Mouse (Mus musculus): ENCODE results near the gene Llgl2. TPM values are rescaled to one million over a fixed set of nuclear protein-coding genes. Genes with fewer than 3 reads are reported as not detected.

The Llgl2 gene
- total RNA-seq, 2 experiments from 2014 or later, result 2.3 to 3.6 TPM

GRCm38 (mm10) chr11:115827624-115828023 lies 3.8 kb downstream of the Llgl2 start:
- Histone ChIP-seq H3K27ac (no peak overlapping the region), H3K4me3 (no peak overlapping the region)
- no peak for DNase-seq (ENCODE audit: extremely low spot score in 1 of 2, low spot score in 2 of 2)
- intact Hi-C loops (cut with DNase I), result no loop called here
- no peak for TF ChIP-seq CTCF (IDR thresholded peaks at IDR 0.05)

DNA sequence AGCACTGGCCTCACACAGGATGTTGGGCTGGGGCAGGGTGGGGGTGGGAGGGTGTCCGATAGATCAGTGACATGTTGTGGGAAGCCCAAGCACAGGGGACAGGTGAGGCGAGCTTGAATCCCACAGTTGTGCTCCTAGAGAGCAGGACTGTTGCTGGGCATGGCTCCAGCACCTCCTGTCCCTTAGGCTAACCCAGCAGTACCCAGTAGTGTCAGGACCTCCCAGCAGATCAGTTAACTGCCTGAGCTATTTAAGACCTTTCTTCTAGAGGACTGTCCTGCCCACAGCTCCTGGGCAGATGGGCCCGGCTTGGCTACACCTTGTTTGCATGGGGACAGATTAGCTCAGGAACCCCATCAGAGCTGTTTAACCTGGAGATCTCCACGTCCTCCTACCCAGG lies 5.2 kb downstream of the Llgl2 start:
- no peak for TF ChIP-seq CTCF (IDR thresholded peaks at IDR 0.05)
- intact Hi-C loops (cut with DNase I), result no loop called here
- no peak for DNase-seq (ENCODE audit: extremely low spot score in 1 of 2, low spot score in 2 of 2)
- Histone ChIP-seq H3K4me3 (no peak overlapping the region), H3K27ac (no peak overlapping the region)

DNA sequence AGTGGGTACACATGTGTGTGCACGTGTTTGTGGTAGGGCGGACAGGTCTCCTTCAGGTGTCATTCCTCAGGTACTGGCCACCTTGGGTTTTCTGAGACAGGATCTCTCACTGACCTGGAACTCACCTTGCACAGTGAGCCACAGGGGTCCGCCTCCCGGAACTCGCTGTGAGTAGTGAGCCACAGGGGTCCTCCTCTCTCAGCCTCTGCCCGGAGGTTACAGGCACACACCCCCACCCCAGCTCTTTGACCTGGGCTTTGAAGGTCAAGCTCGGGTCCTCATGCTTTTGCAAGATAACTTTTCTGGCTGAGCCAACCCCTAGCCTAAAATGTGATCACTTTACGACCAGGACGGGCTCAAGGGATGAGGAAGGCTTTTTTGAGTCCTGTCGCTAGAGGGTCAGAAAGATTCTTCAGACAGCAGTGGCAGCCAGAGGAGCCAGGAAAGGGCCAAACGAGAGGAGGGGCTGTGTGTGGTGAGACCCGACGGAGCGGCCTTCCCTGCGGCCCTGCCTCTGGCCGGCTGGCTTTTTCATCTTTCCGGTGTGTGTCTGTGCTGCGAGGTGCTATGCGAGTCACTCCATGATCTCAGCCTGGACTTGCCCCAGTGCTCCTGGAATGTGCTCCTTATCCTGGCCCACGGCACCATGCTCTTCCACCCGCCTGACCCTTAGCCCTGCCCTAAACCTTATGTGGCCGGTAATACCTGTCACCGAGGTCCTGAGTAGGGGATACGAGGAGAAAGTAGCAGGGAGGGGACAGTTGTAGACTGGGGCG lies 6.9 kb downstream of the Llgl2 start:
- no peak overlapping the region for H3K4me3 ChIP-seq
- intact Hi-C loops (cut with DNase I), result no loop called here
- no peak for DNase-seq (ENCODE audit: extremely low spot score in 1 of 2, low spot score in 2 of 2)
- H3K27ac ChIP-seq, result no peak overlapping the region
- TF ChIP-seq CTCF (IDR thresholded peaks at IDR 0.05), result no peak

DNA sequence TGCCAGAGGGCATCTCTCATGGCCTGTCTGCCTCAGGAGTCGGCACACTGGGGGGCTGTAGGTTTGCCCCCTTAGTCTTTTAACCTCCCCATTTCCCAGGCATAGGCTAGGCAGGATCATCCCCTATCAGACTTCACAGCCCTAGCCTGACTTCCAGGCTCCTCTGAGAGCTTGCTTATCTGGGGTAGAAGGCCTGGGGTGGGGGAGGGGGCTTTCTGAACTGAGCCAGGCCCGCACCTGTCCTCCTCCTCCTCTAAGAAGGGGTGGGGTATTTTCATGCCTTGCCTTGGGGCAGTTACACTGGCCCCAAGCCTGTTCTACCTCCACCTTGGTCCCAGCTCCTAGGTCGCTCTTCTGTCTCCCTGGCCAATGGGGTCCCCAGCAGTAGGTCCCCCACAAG lies 7.7 kb downstream of the Llgl2 start:
- no peak for TF ChIP-seq CTCF (IDR thresholded peaks at IDR 0.05)
- H3K27ac ChIP-seq, result no peak overlapping the region
- DNase-seq (ENCODE audit: extremely low spot score in 1 of 2, low spot score in 2 of 2), result no peak
- H3K4me3 ChIP-seq, result no peak overlapping the region
- intact Hi-C loops (cut with DNase I), result no loop called here

DNA sequence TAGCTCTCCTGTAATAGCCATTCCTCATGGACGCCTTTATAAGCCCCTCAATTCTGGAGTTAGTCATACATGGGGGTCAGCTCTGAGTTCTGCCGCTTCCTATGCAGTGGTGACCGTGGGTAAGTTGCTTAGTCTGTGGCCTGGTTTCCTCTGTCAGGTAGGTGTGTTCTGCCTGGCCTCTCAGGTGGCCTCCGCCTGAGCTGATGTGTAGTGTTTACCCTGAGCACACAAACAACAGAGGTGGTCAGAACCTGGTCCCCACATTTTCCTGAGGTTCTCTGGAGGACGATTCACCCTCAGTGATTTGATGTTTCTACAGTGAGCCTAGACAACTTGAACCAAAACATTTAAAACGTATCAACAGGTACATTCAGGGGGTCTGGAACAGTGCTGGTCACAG lies 8.2 kb downstream of the Llgl2 start:
- DNase-seq (ENCODE audit: extremely low spot score in 1 of 2, low spot score in 2 of 2), result no peak
- intact Hi-C loops (cut with DNase I), result no loop called here
- H3K27ac ChIP-seq, result no peak overlapping the region
- TF ChIP-seq CTCF (IDR thresholded peaks at IDR 0.05), result no peak
- H3K4me3 ChIP-seq, result no peak overlapping the region

DNA sequence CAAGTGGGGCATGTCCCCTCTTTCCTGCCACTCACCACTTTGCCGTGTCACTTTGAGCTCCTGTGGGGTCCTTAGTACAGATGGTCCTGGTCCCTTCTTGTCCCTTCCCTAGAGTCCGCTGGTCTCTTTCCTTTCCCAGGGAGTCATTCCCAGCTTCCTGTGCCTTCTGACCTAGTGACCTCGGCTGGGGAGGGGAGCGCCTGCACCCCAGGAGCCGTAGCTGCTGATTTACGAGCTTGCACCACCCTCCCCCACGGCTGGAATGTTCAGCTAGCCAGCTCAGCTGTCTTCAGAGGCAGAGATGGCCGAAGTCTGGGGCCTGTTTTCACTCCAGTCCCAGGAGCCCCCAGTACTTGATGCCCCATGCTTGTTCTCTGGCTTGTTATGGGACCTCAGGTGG lies 8.7 kb downstream of the Llgl2 start:
- no peak overlapping the region for H3K4me3 ChIP-seq
- no peak overlapping the region for H3K27ac ChIP-seq
- TF ChIP-seq CTCF (IDR thresholded peaks at IDR 0.05), result no peak
- no peak for DNase-seq (ENCODE audit: extremely low spot score in 1 of 2, low spot score in 2 of 2)
- intact Hi-C loops (cut with DNase I), result no loop called here

GRCm38 (mm10) chr11:115833021-115833513 lies 9.2 kb downstream of the Llgl2 start:
- no peak for TF ChIP-seq CTCF (IDR thresholded peaks at IDR 0.05)
- Histone ChIP-seq H3K4me3 (no peak overlapping the region), H3K27ac (no peak overlapping the region)
- intact Hi-C loops (cut with DNase I), result no loop called here
- no peak for DNase-seq (ENCODE audit: extremely low spot score in 1 of 2, low spot score in 2 of 2)

GRCm38 (mm10) chr11:115834033-115834432 lies 10.2 kb downstream of the Llgl2 start:
- TF ChIP-seq CTCF (IDR thresholded peaks at IDR 0.05), result no peak
- Histone ChIP-seq H3K27ac (no peak overlapping the region), H3K4me3 (no peak overlapping the region)
- no peak for DNase-seq (ENCODE audit: extremely low spot score in 1 of 2, low spot score in 2 of 2)
- intact Hi-C loops (cut with DNase I), result no loop called here

DNA sequence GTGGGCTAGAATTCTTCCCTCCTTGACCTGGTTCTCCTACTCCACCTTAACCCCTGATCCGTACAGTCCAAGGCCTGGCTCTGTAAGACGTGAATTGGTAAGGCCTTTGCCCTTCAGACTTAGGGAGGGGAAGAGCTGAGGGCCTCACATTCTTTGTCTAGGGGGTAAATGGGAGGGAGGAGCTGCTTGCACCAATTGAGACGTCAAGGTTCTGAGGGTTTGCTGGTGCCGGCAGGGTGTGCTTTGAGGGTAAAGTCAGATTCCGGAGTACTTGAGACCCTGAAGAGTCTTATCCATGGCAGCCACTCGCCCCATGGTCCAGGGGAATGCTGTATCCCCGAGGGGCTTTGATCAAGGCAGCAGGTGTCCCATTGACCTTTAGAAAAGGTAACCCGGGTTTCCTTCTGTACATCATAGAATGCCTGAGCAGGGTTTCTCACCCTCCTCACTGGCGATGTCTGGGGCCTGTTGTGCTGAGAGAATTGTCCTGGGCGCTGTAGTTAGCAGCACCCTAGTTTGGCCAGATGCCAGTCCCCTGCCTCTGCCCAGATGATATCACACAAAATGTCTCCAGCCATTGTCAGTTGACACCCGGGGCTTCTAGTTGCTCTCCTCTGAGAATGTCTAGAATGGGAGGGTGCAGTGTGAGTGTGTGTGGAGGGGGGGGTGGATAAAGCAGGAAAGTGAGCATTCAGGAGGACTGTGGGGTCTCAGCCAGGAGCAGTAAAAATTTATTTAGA lies 13.0 kb downstream of the Llgl2 start:
- intact Hi-C loops (cut with DNase I), result no loop called here
- no peak for TF ChIP-seq CTCF (IDR thresholded peaks at IDR 0.05)
- no peak for DNase-seq (ENCODE audit: extremely low spot score in 1 of 2, low spot score in 2 of 2)
- Histone ChIP-seq H3K27ac (no peak overlapping the region), H3K4me3 (no peak overlapping the region)

- intact Hi-C loops (cut with DNase I), result no loop called here
- no peak for DNase-seq (ENCODE audit: extremely low spot score in 1 of 2, low spot score in 2 of 2)
- no peak overlapping the region for H3K4me3 ChIP-seq
- no peak for TF ChIP-seq CTCF (IDR thresholded peaks at IDR 0.05)
- no peak overlapping the region for H3K27ac ChIP-seq
Measured at GRCm38 (mm10) chr11:115837606-115838345, 13.9 kb downstream of the Llgl2 start.

GRCm38 (mm10) chr11:115838895-115839311 lies 15.1 kb downstream of the Llgl2 start:
- DNase-seq (ENCODE audit: extremely low spot score in 1 of 2, low spot score in 2 of 2), result no peak
- intact Hi-C loops (cut with DNase I), result no loop called here
- no peak overlapping the region for H3K27ac ChIP-seq
- TF ChIP-seq CTCF (IDR thresholded peaks at IDR 0.05), result no peak
- no peak overlapping the region for H3K4me3 ChIP-seq

DNA sequence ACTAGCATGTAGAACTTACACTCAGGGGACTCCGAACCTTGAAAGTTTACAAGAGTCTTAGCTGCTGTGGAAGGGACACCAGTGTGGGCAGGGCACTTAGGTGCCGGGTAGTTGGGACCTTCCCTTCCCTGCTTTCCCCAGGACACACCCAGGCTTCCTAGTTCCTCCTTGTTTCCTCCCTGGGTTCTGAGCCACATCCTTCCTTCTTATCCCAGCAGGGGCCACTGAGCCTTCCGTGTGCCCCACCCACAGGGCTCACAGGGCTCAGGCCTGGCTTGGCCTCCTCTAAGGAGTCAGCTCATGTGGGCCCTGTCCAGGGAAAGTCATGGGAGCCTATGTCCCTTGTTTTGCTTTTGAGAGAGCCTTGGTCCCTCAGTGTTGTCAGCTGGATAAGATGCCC lies 15.9 kb downstream of the Llgl2 start:
- Histone ChIP-seq H3K27ac (no peak overlapping the region), H3K4me3 (no peak overlapping the region)
- no peak for TF ChIP-seq CTCF (IDR thresholded peaks at IDR 0.05)
- intact Hi-C loops (cut with DNase I), result no loop called here
- DNase-seq (ENCODE audit: extremely low spot score in 1 of 2, low spot score in 2 of 2), result no peak
